Mouse (Mus musculus): ENCODE data around the gene Lin52.

- TF ChIP-seq GATA1 (IDR thresholded peaks at IDR 0.05; ENCODE audit: low read length) (no peak), TAL1 (IDR thresholded peaks at IDR 0.05; ENCODE audit: low read length) (no peak)
Measured at GRCm38 (mm10) chr12:84515486-84515885, 64.3 kb downstream of the Lin52 start.

Data from erythroblast, embryonic 14.5 days (primary cell).